Mouse (Mus musculus): Measurements from ENCODE around the gene Ciart. TPM values are rescaled to one million over a fixed set of nuclear protein-coding genes. Genes with fewer than 3 reads are reported as not detected.

The Ciart gene
- polyA plus RNA-seq, 1 experiment = 0.30 TPM

GRCm38 (mm10) chr3:95887596-95887995 is 5.5 kb upstream of the Ciart start:
- no peak for TF ChIP-seq GATA1 (IDR thresholded peaks at IDR 0.05; ENCODE audit: low read length)

GRCm38 (mm10) chr3:95884400-95884799 is 2.3 kb upstream of the Ciart start:
- TF ChIP-seq GATA1 (IDR thresholded peaks at IDR 0.05; ENCODE audit: low read length) = no peak

- no peak for TF ChIP-seq GATA1 (IDR thresholded peaks at IDR 0.05; ENCODE audit: low read length)
Measured at GRCm38 (mm10) chr3:95882816-95883425, 870 bp upstream of the Ciart start.

- TF ChIP-seq GATA1 (IDR thresholded peaks at IDR 0.05; ENCODE audit: low read length) = no peak
Measured at GRCm38 (mm10) chr3:95879063-95879462, 3.0 kb downstream of the Ciart start.

- TF ChIP-seq GATA1 (IDR thresholded peaks at IDR 0.05; ENCODE audit: low read length) = no peak
Measured at GRCm38 (mm10) chr3:95872048-95872447, 10.0 kb downstream of the Ciart start.

GRCm38 (mm10) chr3:95871392-95871867 is 10.6 kb downstream of the Ciart start, which contains the start of gene Mrps21:
Gene Mrps21, minus strand, starts transcription at chr3:95871519.
- TF ChIP-seq GATA1 (IDR thresholded peaks at IDR 0.05; ENCODE audit: low read length) = no peak

GRCm38 (mm10) chr3:95870976-95871375 is 11.1 kb downstream of the Ciart start:
- no peak for TF ChIP-seq GATA1 (IDR thresholded peaks at IDR 0.05; ENCODE audit: low read length)

- no peak for TF ChIP-seq GATA1 (IDR thresholded peaks at IDR 0.05; ENCODE audit: low read length)
Measured at GRCm38 (mm10) chr3:95867408-95867807, 14.6 kb downstream of the Ciart start.

GRCm38 (mm10) chr3:95866071-95866470 is 16.0 kb downstream of the Ciart start:
- no peak for TF ChIP-seq GATA1 (IDR thresholded peaks at IDR 0.05; ENCODE audit: low read length)

GRCm38 (mm10) chr3:95865571-95865970 is 16.5 kb downstream of the Ciart start:
- TF ChIP-seq GATA1 (IDR thresholded peaks at IDR 0.05; ENCODE audit: low read length) = no peak

- TF ChIP-seq GATA1 (IDR thresholded peaks at IDR 0.05; ENCODE audit: low read length) = no peak
Measured at GRCm38 (mm10) chr3:95865050-95865449, 17.0 kb downstream of the Ciart start.

GRCm38 (mm10) chr3:95863578-95863977 is 18.5 kb downstream of the Ciart start:
- no peak for TF ChIP-seq GATA1 (IDR thresholded peaks at IDR 0.05; ENCODE audit: low read length)

GRCm38 (mm10) chr3:95861796-95862195 is 20.3 kb downstream of the Ciart start:
- TF ChIP-seq GATA1 (IDR thresholded peaks at IDR 0.05; ENCODE audit: low read length) = no peak

GRCm38 (mm10) chr3:95861216-95861615 is 20.8 kb downstream of the Ciart start:
- TF ChIP-seq GATA1 (IDR thresholded peaks at IDR 0.05; ENCODE audit: low read length) = no peak

GRCm38 (mm10) chr3:95860323-95860722 is 21.7 kb downstream of the Ciart start:
- TF ChIP-seq GATA1 (IDR thresholded peaks at IDR 0.05; ENCODE audit: low read length) = no peak

GRCm38 (mm10) chr3:95856115-95856514 is 25.9 kb downstream of the Ciart start:
- no peak for TF ChIP-seq GATA1 (IDR thresholded peaks at IDR 0.05; ENCODE audit: low read length)

- no peak for TF ChIP-seq GATA1 (IDR thresholded peaks at IDR 0.05; ENCODE audit: low read length)
Measured at GRCm38 (mm10) chr3:95855502-95856089, 26.5 kb downstream of the Ciart start, which contains the start of gene Prpf3. Gene Prpf3, minus strand, starts transcription at chr3:95855885.
